Mouse (Mus musculus) testis, adult 2 months (tissue): Measurements from ENCODE around the gene Gm18336.

ENCODE experiments used
- CTCF ChIP-seq: fragments of 200-500 bp; IDR thresholded peaks from 2 replicates; pipeline ENCODE4 v1.5.1; 2012; ENCODE audit warnings: low read depth, mild to moderate bottlenecking, inconsistent platforms, low read length, moderate library complexity; ENCODE audit not compliant: control insufficient read depth, insufficient read depth, insufficient replicate concordance
- POLR2A ChIP-seq: fragments of 200-500 bp; IDR thresholded peaks from 2 replicates; pipeline ENCODE4 v1.6.1; 2012; ENCODE audit warnings: low read depth, mild to moderate bottlenecking, inconsistent platforms, low read length, moderate library complexity; ENCODE audit not compliant: control insufficient read depth

GRCm38 (mm10) chrX:73396446-73396845 is 2.1 kb downstream of the Gm18336 start:
- TF ChIP-seq CTCF (no peak), POLR2A (no peak)
